Mouse (Mus musculus) kidney, postnatal 0 days (tissue): Measurements from ENCODE around the gene Lrrc42. TPM values are rescaled to one million over a fixed set of nuclear protein-coding genes. Genes with fewer than 3 reads are reported as not detected.

ENCODE experiments used
- ATAC-seq: fragments of 200-750 bp; cut with Nextera tagmentation; replicated peaks from 2 replicates; pipeline ENCODE4 v1.8.0; 2017; ENCODE audit warnings: low read depth, moderate number of reproducible peaks, moderate TSS enrichment, moderate library complexity; ENCODE audit not compliant: low FRiP score
- DNase-seq: peaks from one replicate; pipeline ENCODE4 v3.0.0-alpha.2; 2016; ENCODE audit warnings: low spot score
- H3K27ac ChIP-seq: fragments of 300-500 bp; sonication (generic); 2 replicates; pipeline ENCODE4 v1.5.1; 2014; ENCODE audit warnings: mild to moderate bottlenecking
- H3K27me3 ChIP-seq: fragments of 300-500 bp; sonication (generic); 2 replicates; pipeline ENCODE4 v1.6.1; 2014; ENCODE audit warnings: low read length, mixed read lengths; ENCODE audit not compliant: insufficient read depth
- H3K36me3 ChIP-seq: fragments of 300-500 bp; sonication (generic); 2 replicates; pipeline ENCODE4 v1.6.1; 2014; ENCODE audit warnings: low read length, mixed read lengths; ENCODE audit not compliant: insufficient read depth
- H3K4me1 ChIP-seq: fragments of 300-500 bp; sonication (generic); replicated peaks from 2 replicates; pipeline ENCODE4 v1.6.1; 2014; ENCODE audit warnings: antibody characterized with exemption, low read length, mixed read lengths; ENCODE audit not compliant: insufficient read depth
- H3K4me2 ChIP-seq: fragments of 300-500 bp; sonication (generic); 2 replicates; pipeline ENCODE4 v1.6.1; 2014; ENCODE audit warnings: mild to moderate bottlenecking, low read length, moderate library complexity, mixed read lengths
- H3K4me3 ChIP-seq: fragments of 300-500 bp; sonication (generic); replicated peaks from 2 replicates; pipeline ENCODE4 v1.5.1; 2014; ENCODE audit warnings: low read depth, low read length
- H3K9ac ChIP-seq: fragments of 300-500 bp; sonication (generic); 2 replicates; pipeline ENCODE4 v1.6.1; 2014; ENCODE audit warnings: low read depth, low read length
- H3K9me3 ChIP-seq: fragments of 300-500 bp; sonication (generic); replicated peaks from 2 replicates; pipeline ENCODE4 v1.6.1; 2016; ENCODE audit warnings: low read length, inconsistent platforms, mixed read lengths
- CTCF ChIP-seq: IDR thresholded peaks from 2 replicates; pipeline ENCODE4 v1.5.1; 2016; ENCODE audit warnings: antibody characterized with exemption, low read depth, mild to moderate bottlenecking, moderate library complexity
- WGBS: fragments of 180-500 bp; shearing (Covaris S2); extraction: QIAGEN DNeasy Blood & Tissue Kit; methylation state at CpG from one replicate; pipeline ENCODE4 v1.1.7; 2014; 5-methylcytosine and 5-hydroxymethylcytosine counted together
- polyA plus RNA-seq: library from polyadenylated mRNA; unstranded; fragments of >200 nt; fragmentation: Nextera tagmentation; extraction: Ambion mirVana; gene quantifications from 2 replicates; pipeline ENCODE4 v1.2.1, GENCODE M21; 2015

Lrrc42 gene
- polyA plus RNA-seq, 1 experiment from 2014 or later, result 72.2 TPM

- H3K4me1 ChIP-seq, result peaks cover 14% of the 10 kb centered on the region; the same call in 1 of the 2 replicates
- peaks cover 5% of the 10 kb centered on the region; the same call in 1 of the 2 replicates for H3K36me3 ChIP-seq
These were observed 2.8 kb downstream of the Lrrc42 start for GRCm38 (mm10) chr4:107250494-107250893.

GRCm38 (mm10) chr4:107249471-107249870, 3.9 kb downstream of the Lrrc42 start:
- no peak for TF ChIP-seq CTCF
- H3K27ac ChIP-seq, result no peak overlapping the region

More at GRCm38 (mm10) chr4:107250494-107250893, 2.8 kb downstream of the Lrrc42 start:
- WGBS, result 25% methylated on average over 4 of the region's 4 CpGs
- H3K4me2 ChIP-seq, result no peak overlapping the region
- no peaks in the 10 kb centered on the region for H3K27me3 ChIP-seq
- H3K4me3 ChIP-seq, result no peak overlapping the region
- no peaks in the 10 kb centered on the region for H3K9me3 ChIP-seq
- peak; percentile 86 for TF ChIP-seq CTCF
- no peak overlapping the region for H3K9ac ChIP-seq
- no peak for ATAC-seq
- DNase-seq, result peak; percentile 85
- H3K27ac ChIP-seq, result no peak overlapping the region

GRCm38 (mm10) chr4:107248061-107248460, 5.3 kb downstream of the Lrrc42 start:
- Histone ChIP-seq H3K9me3 (no peaks in the 10 kb centered on the region), H3K4me3 (no peak overlapping the region), H3K36me3 (peaks cover 5% of the 10 kb centered on the region; the same call in 1 of the 2 replicates), H3K9ac (no peak overlapping the region), H3K27me3 (no peaks in the 10 kb centered on the region), H3K4me1 (peaks cover 23% of the 10 kb centered on the region; the same call in 1 of the 2 replicates), H3K27ac (no peak overlapping the region), H3K4me2 (no peak overlapping the region)
- 80% methylated on average over 3 of the region's 3 CpGs for WGBS
- ATAC-seq (no peak), DNase-seq (no peak)
- no peak for TF ChIP-seq CTCF

More at GRCm38 (mm10) chr4:107249471-107249870, 3.9 kb downstream of the Lrrc42 start:
- H3K4me2 ChIP-seq, result no peak overlapping the region
- ATAC-seq (no peak), DNase-seq (no peak)
- H3K9me3 ChIP-seq, result no peaks in the 10 kb centered on the region
- peaks cover 5% of the 10 kb centered on the region; the same call in 1 of the 2 replicates for H3K36me3 ChIP-seq
- 47% methylated on average over 2 of the region's 2 CpGs for WGBS
- H3K4me3 ChIP-seq, result no peak overlapping the region
- no peaks in the 10 kb centered on the region for H3K27me3 ChIP-seq
- H3K9ac ChIP-seq, result no peak overlapping the region
- H3K4me1 ChIP-seq, result peaks cover 18% of the 10 kb centered on the region; the same call in 1 of the 2 replicates

- no peak for ATAC-seq
- 77% methylated on average over 9 of the region's 9 CpGs for WGBS
- peaks cover 7% of the 10 kb centered on the region; the same call in 1 of the 2 replicates for H3K36me3 ChIP-seq
- no peak for DNase-seq
- H3K27ac ChIP-seq, result no peak overlapping the region
- H3K4me3 ChIP-seq, result no peak overlapping the region
- no peaks in the 10 kb centered on the region for H3K9me3 ChIP-seq
- H3K27me3 ChIP-seq, result no peaks in the 10 kb centered on the region
- no peak overlapping the region for H3K9ac ChIP-seq
- no peak for TF ChIP-seq CTCF
- H3K4me1 ChIP-seq, result peaks cover 22% of the 10 kb centered on the region; the same call in 1 of the 2 replicates
- no peak overlapping the region for H3K4me2 ChIP-seq
These were observed 6.2 kb downstream of the Lrrc42 start for GRCm38 (mm10) chr4:107247110-107247509.

- H3K27ac ChIP-seq, result no peak overlapping the region
- no peak overlapping the region for H3K4me3 ChIP-seq
- ATAC-seq (no peak), DNase-seq (peak; percentile 62)
- H3K27me3 ChIP-seq, result no peaks in the 10 kb centered on the region
- WGBS, result 54% methylated on average over 1 of the region's 1 CpGs
- no peak overlapping the region for H3K9ac ChIP-seq
- H3K36me3 ChIP-seq, result peaks cover 7% of the 10 kb centered on the region; the same call in 1 of the 2 replicates
- TF ChIP-seq CTCF, result no peak
- no peak overlapping the region for H3K4me2 ChIP-seq
- H3K9me3 ChIP-seq, result no peaks in the 10 kb centered on the region
- peaks cover 20% of the 10 kb centered on the region; the same call in 1 of the 2 replicates for H3K4me1 ChIP-seq
These were observed 7.3 kb downstream of the Lrrc42 start for GRCm38 (mm10) chr4:107246040-107246439.

GRCm38 (mm10) chr4:107245368-107245767, 8.0 kb downstream of the Lrrc42 start:
- 39% methylated on average over 2 of the region's 2 CpGs for WGBS
- peak; percentile 69 for DNase-seq
- Histone ChIP-seq H3K4me3 (no peak overlapping the region), H3K27me3 (no peaks in the 10 kb centered on the region), H3K36me3 (peaks cover 11% of the 10 kb centered on the region), H3K27ac (peak overlapping the region; percentile 25; the same call in 1 of the 2 replicates), H3K9ac (no peak overlapping the region), H3K9me3 (no peaks in the 10 kb centered on the region), H3K4me1 (peaks cover 20% of the 10 kb centered on the region; the same call in 1 of the 2 replicates), H3K4me2 (no peak overlapping the region)
- no peak for ATAC-seq
- no peak for TF ChIP-seq CTCF
